Mouse (Mus musculus): ENCODE measurements around the gene Pex13.

Gene Pex13

GRCm38 (mm10) chr11:23665798-23666501 lies at the start of gene Pex13:
Gene Pex13, minus strand, starts transcription at chr11:23665959.
- in situ Hi-C loops (cut with MboI; ENCODE audit: low pct_unique_long_range_greater_than_20kb in 1 of 2, low sequenced_read_pairs in 2 of 2, unreplicated experiment in 1 of 2) = no loop called here

GRCm38 (mm10) chr11:23712299-23712698 lies 46.5 kb upstream of the Pex13 start:
- in situ Hi-C loops (cut with MboI; ENCODE audit: low pct_unique_long_range_greater_than_20kb in 1 of 2, low sequenced_read_pairs in 2 of 2, unreplicated experiment in 1 of 2) = no loop called here

- in situ Hi-C loops (cut with MboI; ENCODE audit: low pct_unique_long_range_greater_than_20kb in 1 of 2, low sequenced_read_pairs in 2 of 2, unreplicated experiment in 1 of 2) = no loop called here
These were observed 39.0 kb upstream of the Pex13 start for GRCm38 (mm10) chr11:23704604-23705294.

GRCm38 (mm10) chr11:23701831-23702230 lies 36.1 kb upstream of the Pex13 start:
- in situ Hi-C loops (cut with MboI; ENCODE audit: low pct_unique_long_range_greater_than_20kb in 1 of 2, low sequenced_read_pairs in 2 of 2, unreplicated experiment in 1 of 2) = no loop called here

GRCm38 (mm10) chr11:23699414-23700095 lies 33.8 kb upstream of the Pex13 start:
- in situ Hi-C loops (cut with MboI; ENCODE audit: low pct_unique_long_range_greater_than_20kb in 1 of 2, low sequenced_read_pairs in 2 of 2, unreplicated experiment in 1 of 2) = loop anchor here in 1 of 2 experiments (25.0 kb wide), 1 partner anchor 263 kb away; no protein-coding TSS in a partner anchor

GRCm38 (mm10) chr11:23698526-23698925 lies 32.8 kb upstream of the Pex13 start:
- in situ Hi-C loops (cut with MboI; ENCODE audit: low pct_unique_long_range_greater_than_20kb in 1 of 2, low sequenced_read_pairs in 2 of 2, unreplicated experiment in 1 of 2) = loop anchor here in 1 of 2 experiments (25.0 kb wide), 1 partner anchor 264 kb away; no protein-coding TSS in a partner anchor

GRCm38 (mm10) chr11:23695847-23696246 lies 30.1 kb upstream of the Pex13 start:
- in situ Hi-C loops (cut with MboI; ENCODE audit: low pct_unique_long_range_greater_than_20kb in 1 of 2, low sequenced_read_pairs in 2 of 2, unreplicated experiment in 1 of 2) = loop anchor here in 1 of 2 experiments (25.0 kb wide), 1 partner anchor 266 kb away; no protein-coding TSS in a partner anchor

GRCm38 (mm10) chr11:23693286-23693685 lies 27.5 kb upstream of the Pex13 start:
- in situ Hi-C loops (cut with MboI; ENCODE audit: low pct_unique_long_range_greater_than_20kb in 1 of 2, low sequenced_read_pairs in 2 of 2, unreplicated experiment in 1 of 2) = loop anchor here in 1 of 2 experiments (25.0 kb wide), 1 partner anchor 269 kb away; no protein-coding TSS in a partner anchor

GRCm38 (mm10) chr11:23688060-23688459 lies 22.3 kb upstream of the Pex13 start:
- in situ Hi-C loops (cut with MboI; ENCODE audit: low pct_unique_long_range_greater_than_20kb in 1 of 2, low sequenced_read_pairs in 2 of 2, unreplicated experiment in 1 of 2) = loop anchor here in 1 of 2 experiments (25.0 kb wide), 1 partner anchor 274 kb away; no protein-coding TSS in a partner anchor

- in situ Hi-C loops (cut with MboI; ENCODE audit: low pct_unique_long_range_greater_than_20kb in 1 of 2, low sequenced_read_pairs in 2 of 2, unreplicated experiment in 1 of 2) = loop anchor here in 1 of 2 experiments (25.0 kb wide), 1 partner anchor 276 kb away; no protein-coding TSS in a partner anchor
These were observed 20.9 kb upstream of the Pex13 start for GRCm38 (mm10) chr11:23686671-23687070.

- in situ Hi-C loops (cut with MboI; ENCODE audit: low pct_unique_long_range_greater_than_20kb in 1 of 2, low sequenced_read_pairs in 2 of 2, unreplicated experiment in 1 of 2) = loop anchor here in 1 of 2 experiments (25.0 kb wide), 1 partner anchor 280 kb away; no protein-coding TSS in a partner anchor
These were observed 16.8 kb upstream of the Pex13 start for GRCm38 (mm10) chr11:23682561-23682960.

GRCm38 (mm10) chr11:23680435-23680950 lies 14.7 kb upstream of the Pex13 start:
- in situ Hi-C loops (cut with MboI; ENCODE audit: low pct_unique_long_range_greater_than_20kb in 1 of 2, low sequenced_read_pairs in 2 of 2, unreplicated experiment in 1 of 2) = loop anchor here in 1 of 2 experiments (25.0 kb wide), 1 partner anchor 282 kb away; no protein-coding TSS in a partner anchor

- in situ Hi-C loops (cut with MboI; ENCODE audit: low pct_unique_long_range_greater_than_20kb in 1 of 2, low sequenced_read_pairs in 2 of 2, unreplicated experiment in 1 of 2) = loop anchor here in 1 of 2 experiments (10.0 to 25.0 kb wide), 2 partner anchors 176 to 283 kb away; no protein-coding TSS in a partner anchor
These were observed 13.4 kb upstream of the Pex13 start for GRCm38 (mm10) chr11:23679044-23679642.

GRCm38 (mm10) chr11:23676100-23676499 lies 10.3 kb upstream of the Pex13 start:
- in situ Hi-C loops (cut with MboI; ENCODE audit: low pct_unique_long_range_greater_than_20kb in 1 of 2, low sequenced_read_pairs in 2 of 2, unreplicated experiment in 1 of 2) = loop anchor here in 1 of 2 experiments (10.0 to 25.0 kb wide), 2 partner anchors 179 to 286 kb away; no protein-coding TSS in a partner anchor

GRCm38 (mm10) chr11:23672256-23672749 lies 6.5 kb upstream of the Pex13 start:
- in situ Hi-C loops (cut with MboI; ENCODE audit: low pct_unique_long_range_greater_than_20kb in 1 of 2, low sequenced_read_pairs in 2 of 2, unreplicated experiment in 1 of 2) = loop anchor here in 1 of 2 experiments (10.0 kb wide), 1 partner anchor 182 kb away; no protein-coding TSS in a partner anchor

- in situ Hi-C loops (cut with MboI; ENCODE audit: low pct_unique_long_range_greater_than_20kb in 1 of 2, low sequenced_read_pairs in 2 of 2, unreplicated experiment in 1 of 2) = no loop called here
These were observed 1.4 kb upstream of the Pex13 start for GRCm38 (mm10) chr11:23667128-23667527.

GRCm38 (mm10) chr11:23666526-23666925 lies 767 bp upstream of the Pex13 start:
- in situ Hi-C loops (cut with MboI; ENCODE audit: low pct_unique_long_range_greater_than_20kb in 1 of 2, low sequenced_read_pairs in 2 of 2, unreplicated experiment in 1 of 2) = no loop called here
